Mouse (Mus musculus) midbrain, postnatal 0 days (tissue): ENCODE data around the gene Hdac10. TPM values are rescaled to one million over a fixed set of nuclear protein-coding genes. Genes with fewer than 3 reads are reported as not detected.

Source experiments
- ATAC-seq: fragments of 200-750 bp; cut with Nextera tagmentation; 2 replicates; pipeline ENCODE4 v1.8.0; 2017; ENCODE audit warnings: moderate number of reproducible peaks, mild to moderate bottlenecking, moderate TSS enrichment, moderate library complexity; ENCODE audit not compliant: low FRiP score
- DNase-seq: peaks from one replicate; pipeline ENCODE4 v3.0.0-alpha.2; 2015; ENCODE audit warnings: low spot score
- H3K27ac ChIP-seq: fragments of 300-500 bp; sonication (generic); 2 replicates; pipeline ENCODE4 v1.5.1; 2014; ENCODE audit warnings: low read depth, mild to moderate bottlenecking, low read length, mixed read lengths
- H3K27me3 ChIP-seq: fragments of 300-500 bp; sonication (generic); 2 replicates; pipeline ENCODE4 v1.6.1; 2014; ENCODE audit warnings: low read length, control low read depth, mixed read lengths; ENCODE audit not compliant: insufficient read depth
- H3K36me3 ChIP-seq: fragments of 300-500 bp; sonication (generic); 2 replicates; pipeline ENCODE4 v1.6.1; 2014; ENCODE audit warnings: low read length, control low read depth, mixed read lengths; ENCODE audit not compliant: insufficient read depth
- H3K4me1 ChIP-seq: fragments of 300-500 bp; sonication (generic); 2 replicates; pipeline ENCODE4 v1.6.1; 2014; ENCODE audit warnings: mild to moderate bottlenecking, control low read depth, antibody characterized with exemption, low read length, mixed read lengths; ENCODE audit not compliant: insufficient read depth
- H3K4me2 ChIP-seq: fragments of 300-500 bp; sonication (generic); 2 replicates; pipeline ENCODE4 v1.6.1; 2014; ENCODE audit warnings: low read depth, mild to moderate bottlenecking, low read length, mixed read lengths; ENCODE audit not compliant: poor library complexity, severe bottlenecking
- H3K4me3 ChIP-seq: fragments of 300-500 bp; sonication (generic); 2 replicates; pipeline ENCODE4 v1.5.1; 2014; ENCODE audit warnings: low read depth, mild to moderate bottlenecking, low read length, moderate library complexity
- H3K9ac ChIP-seq: fragments of 300-500 bp; sonication (generic); replicated peaks from 2 replicates; pipeline ENCODE4 v1.6.1; 2014; ENCODE audit warnings: mild to moderate bottlenecking, low read length, moderate library complexity, mixed read lengths; ENCODE audit not compliant: poor library complexity, severe bottlenecking
- H3K9me3 ChIP-seq: fragments of 300-500 bp; sonication (generic); 2 replicates; pipeline ENCODE4 v1.6.1; 2016; ENCODE audit warnings: low read length, control low read depth
- CTCF ChIP-seq: IDR thresholded peaks from 2 replicates; pipeline ENCODE4 v1.5.1; 2016; ENCODE audit warnings: antibody characterized with exemption, mild to moderate bottlenecking
- WGBS: fragments of 180-500 bp; shearing (Covaris S2); extraction: QIAGEN DNeasy Blood & Tissue Kit; methylation state at CpG from one replicate; pipeline ENCODE4 v1.1.7; 2014; 5-methylcytosine and 5-hydroxymethylcytosine counted together
- polyA plus RNA-seq: library from polyadenylated mRNA; unstranded; fragments of >200 nt; fragmentation: Nextera tagmentation; extraction: Ambion mirVana; gene quantifications from 2 replicates; pipeline ENCODE4 v1.2.1, GENCODE M21; 2015
- total RNA-seq: library from RNA; depleted of rRNA; stranded (reverse); fragments of >200 nt; gene quantifications from 2 replicates; pipeline ENCODE4 v1.2.3, GENCODE M21; 2014; rRNA removed

The Hdac10 gene
- total RNA-seq (24.4 and 26.4 TPM in 2 replicates), polyA plus RNA-seq (24.5 and 25.6 TPM in 2 replicates)

- peak; percentile 83 for ATAC-seq
- peaks cover 12% of the 10 kb centered on the region for H3K4me1 ChIP-seq
- peak within 1 kb of the TSS; percentile 55 for H3K4me3 ChIP-seq
- H3K36me3 ChIP-seq, result no peaks in the 10 kb centered on the region
- peak within 1 kb of the TSS; percentile 63 for H3K9ac ChIP-seq
- peak; percentile 85 for DNase-seq
- H3K27me3 ChIP-seq, result no peaks in the 10 kb centered on the region
- H3K9me3 ChIP-seq, result no peaks in the 10 kb centered on the region
- H3K27ac ChIP-seq, result peak within 1 kb of the TSS; percentile 73
- peak; percentile 91 for TF ChIP-seq CTCF
- WGBS, result 4% methylated on average over 36 of the region's 36 CpGs
- H3K4me2 ChIP-seq, result peak within 1 kb of the TSS; percentile 75
Observed at GRCm38 (mm10) chr15:89128382-89129350, at the start of gene Hdac10. Gene Hdac10 (minus strand): TSS chr15:89128700.

GRCm38 (mm10) chr15:89177576-89178259 is 49.2 kb upstream of the Hdac10 start:
- H3K9me3 ChIP-seq, result no peaks in the 10 kb centered on the region
- peak overlapping the region; percentile 77 for H3K4me2 ChIP-seq
- H3K9ac ChIP-seq, result 0 out of 2 replicates have a peak overlapping the region, but pooled peaks have one; percentile 13
- ATAC-seq (no peak), DNase-seq (no peak)
- H3K27me3 ChIP-seq, result no peaks in the 10 kb centered on the region
- no peaks in the 10 kb centered on the region for H3K36me3 ChIP-seq
- H3K4me3 ChIP-seq, result no peak overlapping the region
- H3K27ac ChIP-seq, result no peak overlapping the region
- 70% methylated on average over 4 of the region's 4 CpGs for WGBS
- no peak for TF ChIP-seq CTCF
- H3K4me1 ChIP-seq, result peaks cover 46% of the 10 kb centered on the region

GRCm38 (mm10) chr15:89177121-89177520 is 48.6 kb upstream of the Hdac10 start:
- Histone ChIP-seq H3K36me3 (no peaks in the 10 kb centered on the region), H3K27ac (no peak overlapping the region), H3K9me3 (no peaks in the 10 kb centered on the region), H3K4me3 (no peak overlapping the region), H3K4me1 (peaks cover 52% of the 10 kb centered on the region), H3K4me2 (peak overlapping the region; percentile 77), H3K9ac (0 out of 2 replicates have a peak overlapping the region, but pooled peaks have one; percentile 13), H3K27me3 (no peaks in the 10 kb centered on the region)
- TF ChIP-seq CTCF, result no peak
- DNase-seq (no peak), ATAC-seq (no peak)
- 15% methylated on average over 5 of the region's 5 CpGs for WGBS

DNA sequence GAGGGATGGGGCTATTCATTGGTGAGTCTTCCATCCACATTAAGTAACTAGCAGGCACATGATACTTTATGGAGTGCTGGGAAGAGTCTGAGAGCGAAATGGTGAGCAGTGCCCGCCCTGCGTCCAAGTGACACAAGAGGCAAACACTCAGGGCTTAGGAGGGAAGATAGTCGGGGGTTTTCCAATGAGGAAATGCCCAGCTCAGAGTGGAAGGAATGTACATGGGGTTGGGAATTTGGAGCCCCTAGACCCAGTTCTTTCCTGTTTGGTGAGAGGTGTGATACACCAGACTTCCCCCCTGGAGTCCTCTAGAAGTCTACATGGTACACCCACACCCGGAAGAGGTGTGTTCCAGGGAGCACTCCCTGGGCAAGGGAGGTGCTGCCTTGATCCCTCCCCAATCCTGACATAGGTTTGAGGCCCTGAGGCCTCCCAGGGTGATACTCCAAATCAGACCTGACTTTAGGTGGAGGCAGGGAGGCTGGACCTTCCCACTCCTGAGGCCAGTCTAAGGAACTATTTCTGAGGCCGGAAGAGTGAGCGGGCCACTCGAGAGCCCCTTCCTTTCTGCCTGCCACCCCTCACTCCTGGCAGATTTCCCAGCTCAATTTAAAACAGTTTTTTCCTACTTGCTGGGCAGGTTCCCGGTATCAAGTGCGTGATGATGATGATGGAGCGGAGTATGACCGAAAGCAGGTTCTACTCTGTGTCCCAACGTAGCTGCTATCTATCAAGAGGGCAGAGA is 47.1 kb upstream of the Hdac10 start:
- 78% methylated on average over 13 of the region's 13 CpGs for WGBS
- Histone ChIP-seq H3K4me3 (no peak overlapping the region), H3K4me2 (peak overlapping the region; percentile 9; the same call in 1 of the 2 replicates), H3K9ac (no peak overlapping the region), H3K36me3 (no peaks in the 10 kb centered on the region), H3K27me3 (no peaks in the 10 kb centered on the region), H3K9me3 (no peaks in the 10 kb centered on the region), H3K4me1 (peaks cover 52% of the 10 kb centered on the region), H3K27ac (no peak overlapping the region)
- DNase-seq, result no peak
- no peak for ATAC-seq
- no peak for TF ChIP-seq CTCF

DNA sequence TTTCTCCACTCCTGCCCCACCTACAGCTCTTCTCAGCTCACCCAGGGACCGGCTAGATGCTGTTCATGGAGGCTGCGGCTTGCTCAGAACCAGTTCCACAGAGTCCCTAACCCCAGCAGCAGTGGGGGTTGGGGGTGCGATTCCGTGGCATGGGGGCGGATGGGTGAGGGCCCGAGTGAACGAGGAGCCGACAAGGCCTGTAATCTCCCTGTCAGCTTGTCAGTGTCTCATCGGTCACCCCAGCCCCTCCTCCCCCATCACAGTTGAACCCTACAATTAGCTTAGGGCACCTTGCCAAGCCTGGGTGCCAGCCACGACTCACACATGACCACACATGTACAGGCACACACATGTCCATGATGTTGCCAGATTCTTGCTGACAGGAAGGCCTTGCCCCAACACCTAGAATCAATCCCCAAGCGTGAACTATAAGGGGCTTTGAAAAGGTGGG is 46.4 kb upstream of the Hdac10 start:
- H3K4me3 ChIP-seq, result no peak overlapping the region
- H3K4me1 ChIP-seq, result peaks cover 52% of the 10 kb centered on the region
- 0 out of 2 replicates have a peak overlapping the region, but pooled peaks have one; percentile 96 for H3K4me2 ChIP-seq
- no peak overlapping the region for H3K27ac ChIP-seq
- no peak for TF ChIP-seq CTCF
- WGBS, result 51% methylated on average over 11 of the region's 11 CpGs
- no peak overlapping the region for H3K9ac ChIP-seq
- no peaks in the 10 kb centered on the region for H3K36me3 ChIP-seq
- no peaks in the 10 kb centered on the region for H3K9me3 ChIP-seq
- no peaks in the 10 kb centered on the region for H3K27me3 ChIP-seq
- ATAC-seq, result no peak
- DNase-seq, result no peak
